Mouse (Mus musculus): ENCODE data around the gene Tent4a.

DNA sequence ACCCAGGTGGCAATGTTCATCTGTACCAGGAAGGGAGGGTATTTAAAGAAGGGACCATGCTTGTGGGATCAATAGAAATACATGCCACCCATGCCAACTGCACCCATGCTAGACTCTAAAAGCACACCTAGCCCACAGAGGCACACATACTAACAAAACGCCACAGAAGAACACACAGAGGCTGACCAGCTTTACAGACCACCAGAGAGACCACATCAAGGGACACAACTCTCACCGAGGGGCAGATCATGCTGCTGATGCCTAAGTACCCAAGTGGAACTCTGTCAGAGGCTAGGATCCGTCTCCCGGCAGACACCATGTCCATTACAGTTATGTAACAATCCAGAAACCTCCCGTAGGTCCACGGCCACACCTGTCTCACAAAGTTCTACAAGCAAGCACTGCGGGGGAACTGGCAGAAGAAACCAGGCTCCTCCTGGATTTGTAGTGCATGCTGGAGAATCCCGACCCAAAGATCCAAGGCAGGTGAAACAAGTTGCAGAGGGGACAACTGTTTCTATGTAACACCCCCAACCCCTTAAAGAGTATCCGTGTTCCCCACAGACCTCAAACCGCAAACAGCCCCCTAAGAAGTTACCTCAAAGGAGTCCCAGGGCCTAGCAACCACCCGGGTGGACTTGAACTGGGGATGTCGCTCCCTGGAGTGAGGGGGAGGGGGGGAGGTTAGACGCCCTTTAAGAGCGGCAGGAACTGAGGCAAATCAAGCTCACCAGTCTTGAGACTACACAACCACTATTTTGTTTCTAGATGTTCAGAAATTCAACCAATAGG lies 2.1 kb downstream of the Tent4a start:
- no peak for TF ChIP-seq POLR2A (IDR thresholded peaks at IDR 0.05; ENCODE audit: insufficient read depth, low read depth, low read length)
- no peak for TF ChIP-seq CTCF (IDR thresholded peaks at IDR 0.05)
- TF ChIP-seq EP300 (IDR thresholded peaks at IDR 0.05; ENCODE audit: insufficient read depth, low read depth, low read length), result no peak

Data from heart, adult 2 months (tissue).